Mouse (Mus musculus) liver, postnatal 0 days (tissue): Measurements from ENCODE around the gene Myh1. TPM values are rescaled to one million over a fixed set of nuclear protein-coding genes. Genes with fewer than 3 reads are reported as not detected.

Experiments used
- ATAC-seq: fragments of 200-750 bp; cut with Nextera tagmentation; 2 replicates; pipeline ENCODE4 v1.8.0; 2017; ENCODE audit warnings: mild to moderate bottlenecking, moderate library complexity
- DNase-seq: peaks from one replicate; pipeline ENCODE4 v3.0.0-alpha.2; 2016
- H3K27ac ChIP-seq: fragments of 300-500 bp; sonication (generic); 2 replicates; pipeline ENCODE4 v1.5.1; 2014; ENCODE audit warnings: antibody characterized with exemption, moderate library complexity, mild to moderate bottlenecking, low read depth
- H3K27me3 ChIP-seq: fragments of 300-500 bp; sonication (generic); 2 replicates; pipeline ENCODE4 v1.6.1; 2014; ENCODE audit warnings: low read length, control low read depth, mixed read lengths; ENCODE audit not compliant: insufficient read depth
- H3K36me3 ChIP-seq: fragments of 300-500 bp; sonication (generic); replicated peaks from 2 replicates; pipeline ENCODE4 v1.6.1; 2014; ENCODE audit warnings: mild to moderate bottlenecking, control low read depth, low read length, moderate library complexity, mixed read lengths; ENCODE audit not compliant: insufficient read depth
- H3K4me1 ChIP-seq: fragments of 300-500 bp; sonication (generic); 2 replicates; pipeline ENCODE4 v1.6.1; 2014; ENCODE audit warnings: antibody characterized with exemption, mild to moderate bottlenecking, control low read depth; ENCODE audit not compliant: insufficient read depth
- H3K4me2 ChIP-seq: fragments of 300-500 bp; sonication (generic); 2 replicates; pipeline ENCODE4 v1.6.1; 2014; ENCODE audit warnings: low read depth, mild to moderate bottlenecking, low read length, moderate library complexity, mixed read lengths
- H3K4me3 ChIP-seq: fragments of 300-500 bp; sonication (generic); 2 replicates; pipeline ENCODE4 v1.5.1; 2014; ENCODE audit warnings: low read depth, low read length
- H3K9ac ChIP-seq: fragments of 300-500 bp; sonication (generic); replicated peaks from 2 replicates; pipeline ENCODE4 v1.6.1; 2014; ENCODE audit warnings: mild to moderate bottlenecking, moderate library complexity
- H3K9me3 ChIP-seq: fragments of 300-500 bp; sonication (generic); 2 replicates; pipeline ENCODE4 v1.6.1; 2016; ENCODE audit warnings: mild to moderate bottlenecking, control low read depth, low read length, mixed read lengths
- CTCF ChIP-seq: sonication (generic); IDR thresholded peaks from 2 replicates; pipeline ENCODE4 v1.5.1; 2016; ENCODE audit warnings: antibody characterized with exemption, low read depth
- EP300 ChIP-seq: IDR thresholded peaks from 2 replicates; pipeline ENCODE4 v1.6.1; 2016; ENCODE audit warnings: antibody characterized with exemption, low read depth, mild to moderate bottlenecking
- WGBS: fragments of 180-500 bp; shearing (Covaris S2); extraction: QIAGEN DNeasy Blood & Tissue Kit; methylation state at CpG from one replicate; pipeline ENCODE4 v1.1.7; 2014; ENCODE audit not compliant: insufficient replicate concordance; 5-methylcytosine and 5-hydroxymethylcytosine counted together
- polyA plus RNA-seq: library from polyadenylated mRNA; unstranded; fragments of >200 nt; fragmentation: Nextera tagmentation; extraction: Ambion mirVana; gene quantifications from 2 replicates; pipeline ENCODE4 v1.2.1, GENCODE M21; 2015

The Myh1 gene
- polyA plus RNA-seq, 1 experiment from 2014 or later = 0.08 TPM

- Histone ChIP-seq H3K4me2 (no peak overlapping the region), H3K4me3 (no peak overlapping the region), H3K27me3 (no peaks in the 10 kb centered on the region), H3K4me1 (no peaks in the 10 kb centered on the region), H3K9me3 (no peaks in the 10 kb centered on the region), H3K27ac (no peak overlapping the region), H3K36me3 (no peaks in the 10 kb centered on the region), H3K9ac (no peak overlapping the region)
- ATAC-seq = no peak
- 74% methylated on average over 2 of the region's 2 CpGs for WGBS
- no peak for TF ChIP-seq EP300
- TF ChIP-seq CTCF = no peak
- no peak for DNase-seq
Measured at GRCm38 (mm10) chr11:67155650-67156049, 44.2 kb upstream of the Myh1 start.

GRCm38 (mm10) chr11:67160131-67160530, 39.7 kb upstream of the Myh1 start:
- no peak overlapping the region for H3K4me3 ChIP-seq
- DNase-seq (no peak), ATAC-seq (no peak)
- H3K9me3 ChIP-seq = no peaks in the 10 kb centered on the region
- TF ChIP-seq CTCF = no peak
- TF ChIP-seq EP300 = no peak
- WGBS = 75% methylated on average over 3 of the region's 3 CpGs
- H3K27ac ChIP-seq = no peak overlapping the region
- H3K4me2 ChIP-seq = no peak overlapping the region
- H3K27me3 ChIP-seq = no peaks in the 10 kb centered on the region
- no peak overlapping the region for H3K9ac ChIP-seq
- H3K36me3 ChIP-seq = no peaks in the 10 kb centered on the region
- H3K4me1 ChIP-seq = no peaks in the 10 kb centered on the region

GRCm38 (mm10) chr11:67163701-67164100, 36.2 kb upstream of the Myh1 start:
- no peak overlapping the region for H3K4me2 ChIP-seq
- WGBS = 72% methylated on average over 4 of the region's 4 CpGs
- TF ChIP-seq CTCF (no peak), EP300 (no peak)
- H3K27ac ChIP-seq = no peak overlapping the region
- ATAC-seq (no peak), DNase-seq (no peak)
- no peaks in the 10 kb centered on the region for H3K4me1 ChIP-seq
- H3K4me3 ChIP-seq = no peak overlapping the region
- no peak overlapping the region for H3K9ac ChIP-seq
- no peaks in the 10 kb centered on the region for H3K36me3 ChIP-seq
- no peaks in the 10 kb centered on the region for H3K9me3 ChIP-seq
- H3K27me3 ChIP-seq = no peaks in the 10 kb centered on the region

GRCm38 (mm10) chr11:67164851-67165250, 35.0 kb upstream of the Myh1 start:
- Histone ChIP-seq H3K4me1 (no peaks in the 10 kb centered on the region), H3K27me3 (no peaks in the 10 kb centered on the region), H3K9ac (no peak overlapping the region), H3K9me3 (no peaks in the 10 kb centered on the region), H3K27ac (no peak overlapping the region), H3K36me3 (no peaks in the 10 kb centered on the region), H3K4me2 (no peak overlapping the region), H3K4me3 (no peak overlapping the region)
- ATAC-seq = no peak
- TF ChIP-seq CTCF (no peak), EP300 (no peak)
- WGBS = 41% methylated on average over 5 of the region's 5 CpGs
- DNase-seq = no peak

- Histone ChIP-seq H3K4me3 (no peak overlapping the region), H3K4me2 (no peak overlapping the region), H3K9me3 (no peaks in the 10 kb centered on the region), H3K27me3 (no peaks in the 10 kb centered on the region), H3K9ac (no peak overlapping the region), H3K36me3 (no peaks in the 10 kb centered on the region), H3K27ac (no peak overlapping the region), H3K4me1 (no peaks in the 10 kb centered on the region)
- 63% methylated on average over 5 of the region's 5 CpGs for WGBS
- ATAC-seq (no peak), DNase-seq (no peak)
- TF ChIP-seq CTCF (no peak), EP300 (no peak)
Measured at GRCm38 (mm10) chr11:67169301-67169700, 30.6 kb upstream of the Myh1 start.

GRCm38 (mm10) chr11:67170727-67171126, 29.1 kb upstream of the Myh1 start, which contains the start of gene Myh2:
Myh2 (plus strand) TSS chr11:67171027.
- no peaks in the 10 kb centered on the region for H3K4me1 ChIP-seq
- H3K4me3 ChIP-seq = no peak within 1 kb of the TSS
- no peak within 1 kb of the TSS for H3K4me2 ChIP-seq
- no peaks in the 10 kb centered on the region for H3K36me3 ChIP-seq
- DNase-seq (no peak), ATAC-seq (no peak)
- H3K27ac ChIP-seq = no peak within 1 kb of the TSS
- H3K27me3 ChIP-seq = no peaks in the 10 kb centered on the region
- no peak within 1 kb of the TSS for H3K9ac ChIP-seq
- no peak for TF ChIP-seq CTCF
- no peak for TF ChIP-seq EP300
- 77% methylated on average over 14 of the region's 14 CpGs for WGBS
- no peaks in the 10 kb centered on the region for H3K9me3 ChIP-seq

GRCm38 (mm10) chr11:67172439-67172838, 27.4 kb upstream of the Myh1 start:
- TF ChIP-seq EP300 (no peak), CTCF (no peak)
- H3K36me3 ChIP-seq = no peaks in the 10 kb centered on the region
- DNase-seq (no peak), ATAC-seq (no peak)
- no peak overlapping the region for H3K4me3 ChIP-seq
- no peaks in the 10 kb centered on the region for H3K27me3 ChIP-seq
- H3K9ac ChIP-seq = no peak overlapping the region
- WGBS = 76% methylated on average over 2 of the region's 2 CpGs
- H3K4me2 ChIP-seq = no peak overlapping the region
- no peaks in the 10 kb centered on the region for H3K9me3 ChIP-seq
- no peak overlapping the region for H3K27ac ChIP-seq
- H3K4me1 ChIP-seq = no peaks in the 10 kb centered on the region
